Mouse (Mus musculus) cerebellum, adult 2 months (tissue): ENCODE data around the gene Calb2. TPM values are rescaled to one million over a fixed set of nuclear protein-coding genes. Genes with fewer than 3 reads are reported as not detected.

Experiments used
- DNase-seq, 2 experiments: peaks; one replicate each; pipeline ENCODE4 v3.0.0; 2021
- H3K27ac ChIP-seq: fragments of 200-500 bp; 2 replicates; pipeline ENCODE4 v1.5.1; 2012; ENCODE audit warnings: low read length, control low read depth, inconsistent platforms; ENCODE audit not compliant: insufficient read depth
- H3K27me3 ChIP-seq: fragments of 200-500 bp; 2 replicates; pipeline ENCODE4 v1.6.1; 2012; ENCODE audit warnings: inconsistent platforms, mild to moderate bottlenecking, low read length, moderate library complexity; ENCODE audit not compliant: control insufficient read depth, insufficient read depth
- H3K4me1 ChIP-seq: fragments of 200-500 bp; 2 replicates; pipeline ENCODE4 v1.6.1; 2011; ENCODE audit warnings: low read length; ENCODE audit not compliant: control insufficient read depth, insufficient read depth
- H3K4me3 ChIP-seq: fragments of 200-500 bp; replicated peaks from 2 replicates; pipeline ENCODE3; 2011; ENCODE audit warnings: mild to moderate bottlenecking, low read depth, low read length, control low read depth; ENCODE audit not compliant: insufficient read depth
- CTCF ChIP-seq: fragments of 200-500 bp; IDR thresholded peaks from 2 replicates; pipeline ENCODE4 v1.5.1; 2011; ENCODE audit warnings: low read depth, mild to moderate bottlenecking, control low read depth, low read length, moderate library complexity, borderline replicate concordance; ENCODE audit not compliant: insufficient read depth
- POLR2A ChIP-seq: fragments of 200-500 bp; IDR thresholded peaks from 2 replicates; pipeline ENCODE4 v1.6.1; 2011; ENCODE audit warnings: low read length, control low read depth, borderline replicate concordance; ENCODE audit not compliant: insufficient read depth
- WGBS: fragments of 180-500 bp; shearing (Covaris S2); methylation state at CpG from one replicate; pipeline ENCODE4 v1.1.7; 2018; 5-methylcytosine and 5-hydroxymethylcytosine counted together
- polyA plus RNA-seq: library from polyadenylated mRNA; depleted of rRNA; stranded (reverse); fragments of >200 nt; gene quantifications from 2 replicates; pipeline ENCODE4 v1.2.3, GENCODE M21; 2012; rRNA removed

The Calb2 gene
- polyA plus RNA-seq, 1 experiment = 550 TPM

- Histone ChIP-seq H3K27ac (no peak overlapping the region), H3K4me1 (no peaks in the 10 kb centered on the region), H3K4me3 (no peak overlapping the region), H3K27me3 (no peaks in the 10 kb centered on the region)
- no peak for TF ChIP-seq CTCF
- no peak for TF ChIP-seq POLR2A
- WGBS = 86% methylated on average over 15 of the region's 15 CpGs
- no peak for DNase-seq
Measured at GRCm38 (mm10) chr8:110101676-110102075, 66.3 kb downstream of the Calb2 start.

- no peaks in the 10 kb centered on the region for H3K27me3 ChIP-seq
- 79% methylated on average over 12 of the region's 12 CpGs for WGBS
- H3K27ac ChIP-seq = no peak within 1 kb of the TSS
- no peak for TF ChIP-seq CTCF
- H3K4me3 ChIP-seq = no peak within 1 kb of the TSS
- DNase-seq = no peak
- H3K4me1 ChIP-seq = no peaks in the 10 kb centered on the region
Measured at GRCm38 (mm10) chr8:110100907-110101306, 67.1 kb downstream of the Calb2 start, which contains the start of gene Gm21964. TSS of gene Gm21964 (plus strand) at chr8:110101207.

- Histone ChIP-seq H3K27me3 (no peaks in the 10 kb centered on the region), H3K4me3 (no peak overlapping the region), H3K4me1 (no peaks in the 10 kb centered on the region), H3K27ac (no peak overlapping the region)
- TF ChIP-seq POLR2A (no peak), CTCF (no peak)
- no peak for DNase-seq
- 6% methylated on average over 1 of the region's 1 CpGs for WGBS
Measured at GRCm38 (mm10) chr8:110091869-110092268, 76.1 kb downstream of the Calb2 start.

Other genes with a start within 250 kb of the Calb2 start
- 0.21 and 0.33 TPM in 2 replicates for gene Marveld3, start 206.0 kb downstream of the Calb2 start, polyA plus RNA-seq
- 0.05 TPM in 1 of 2 replicates, not detected in the other for gene Tat, start 177.8 kb downstream of the Calb2 start, polyA plus RNA-seq
- not detected in 2 replicates for gene Chst4, start 128.5 kb downstream of the Calb2 start, polyA plus RNA-seq
- 41.3 and 41.9 TPM in 2 replicates for gene Zfp612, start 88.5 kb downstream of the Calb2 start, polyA plus RNA-seq
- not detected in 2 replicates for gene Gm21964, start 67.0 kb downstream of the Calb2 start, polyA plus RNA-seq
- gene Gm17720, start 65.5 kb downstream of the Calb2 start, polyA plus RNA-seq = not detected in 2 replicates
- gene Cmtr2, start 47.5 kb upstream of the Calb2 start, polyA plus RNA-seq = 13.2 and 13.8 TPM in 2 replicates
- 0.70 and 0.71 TPM in 2 replicates for gene Hydin, start 98.8 kb upstream of the Calb2 start, polyA plus RNA-seq